Mouse (Mus musculus) ES-E14 (cell line): ENCODE results near the gene Oxct2b.

Source experiments
- CHD2 ChIP-seq: IDR thresholded peaks from 2 replicates; pipeline ENCODE4 v1.6.1; 2014; ENCODE audit warnings: mild to moderate bottlenecking, low read depth, low read length, inconsistent platforms
- HCFC1 ChIP-seq: IDR thresholded peaks from 2 replicates; pipeline ENCODE4 v1.6.1; 2012; ENCODE audit warnings: low read length, inconsistent platforms, borderline replicate concordance; ENCODE audit not compliant: insufficient read depth
- MAFK ChIP-seq: IDR thresholded peaks from 2 replicates; pipeline ENCODE4 v1.6.1; 2014; ENCODE audit warnings: mild to moderate bottlenecking, low read depth, low read length, inconsistent platforms; ENCODE audit not compliant: insufficient read depth
- ZNF384 ChIP-seq: IDR thresholded peaks from 2 replicates; pipeline ENCODE4 v1.6.1; 2012; ENCODE audit warnings: low read depth, low read length, inconsistent platforms

GRCm38 (mm10) chr4:123162305-123162917 is 46.3 kb downstream of the Oxct2b start:
- no peak for TF ChIP-seq HCFC1
- no peak for TF ChIP-seq ZNF384
- TF ChIP-seq CHD2 = no peak
- TF ChIP-seq MAFK = no peak
